Comparison of ENCODE assay signal across 12 mouse cellular contexts in genomic region chr7:26005916-26006315, GRCm38 (mm10). TPM values are rescaled to one million over a fixed set of nuclear protein-coding genes. Genes with fewer than 3 reads are reported as not detected.
"Had no signal": no experiment of that assay in that cellular context is flagged by ENCODE, and none has a peak within 500 bp of the region (broad histone marks: within the 10 kb centered on the region; RNA-seq: fewer than 3 reads in every experiment).

No protein-coding gene starts in this region.

RNA-seq across cellular contexts. Expression of gene Cyp2b13, which starts 55.4 kb away (rescaled TPM):
- total RNA-seq: neutrophil, adult 5-6 weeks had no signal
- polyA plus RNA-seq: neural tube, embryonic 13.5 days; neural tube, embryonic 14.5 days; neural tube, embryonic 15.5 days; spleen, adult 2 months; stomach, embryonic 14.5 days; stomach, embryonic 15.5 days; stomach, embryonic 16.5 days; stomach, postnatal 0 days; testis, adult 2 months; thymus, adult 2 months; thymus, postnatal 0 days had no signal
